Mouse (Mus musculus) liver, postnatal 0 days (tissue): ENCODE measurements at regions not wholly inside any gene's neighbourhood (a gene's known extent, or its start where the extent isn't known, plus 50 kb on each side); places are given as distances from the start of the nearest gene placed in this dataset.

Experiments
- CTCF ChIP-seq: sonication (generic); IDR thresholded peaks from 2 replicates; pipeline ENCODE4 v1.5.1; 2016; ENCODE audit warnings: antibody characterized with exemption, low read depth
- EP300 ChIP-seq: IDR thresholded peaks from 2 replicates; pipeline ENCODE4 v1.6.1; 2016; ENCODE audit warnings: antibody characterized with exemption, low read depth, mild to moderate bottlenecking

DNA sequence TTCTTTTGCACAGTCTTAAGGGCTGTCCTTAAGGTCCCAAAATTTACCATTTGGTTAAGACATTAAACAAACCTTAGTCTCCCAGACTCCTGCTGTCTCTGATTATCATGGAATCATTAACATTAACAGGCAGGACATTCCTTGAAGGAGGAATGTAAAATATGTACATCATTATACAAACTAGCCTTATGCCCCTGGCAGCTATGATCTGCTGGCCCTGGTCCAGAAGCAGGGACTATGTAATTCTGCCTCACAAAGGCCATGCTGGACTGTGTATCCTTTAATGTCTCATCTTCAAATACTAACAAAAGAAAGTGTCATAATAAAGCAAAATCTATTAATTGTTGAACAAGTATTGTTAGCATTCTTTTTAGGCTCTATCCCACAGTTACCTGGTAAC is 232.9 kb upstream of the Sema3a start:
- TF ChIP-seq EP300 (no peak), CTCF (no peak)
